Mouse (Mus musculus) C2C12 (cell line): ENCODE data around the gene Stk33. TPM values are rescaled to one million over a fixed set of nuclear protein-coding genes. Genes with fewer than 3 reads are reported as not detected.
"Not testable (repeated sequence)": the region's sequence is repeated elsewhere in the genome, so short reads cannot be mapped to it uniquely, and the experiment has no call there.

Experiments used
- H3K27me3 ChIP-seq: one replicate; pipeline ENCODE4 v1.6.1; 2011; ENCODE audit not compliant: control insufficient read depth, insufficient read depth, insufficient read length
- H3K36me3 ChIP-seq: one replicate; pipeline ENCODE4 v1.6.1; 2011; ENCODE audit not compliant: control insufficient read depth, insufficient read depth
- H3K4me3 ChIP-seq: one replicate; pipeline ENCODE4 v1.5.1; 2011; ENCODE audit warnings: mild to moderate bottlenecking, control low read depth; ENCODE audit not compliant: poor library complexity, insufficient read depth, severe bottlenecking
- H3K79me2 ChIP-seq: one replicate; pipeline ENCODE4 v1.6.1; 2011; ENCODE audit not compliant: control insufficient read depth, insufficient read depth
- H3K79me3 ChIP-seq: one replicate; pipeline ENCODE4 v1.6.1; 2011; ENCODE audit warnings: low read depth, control low read depth
- H3ac ChIP-seq: one replicate; pipeline ENCODE3; 2011; ENCODE audit warnings: low read depth; ENCODE audit not compliant: control insufficient read depth, insufficient read length
- CEBPB ChIP-seq: IDR thresholded peaks from one replicate; pipeline ENCODE4 v1.6.1; 2011; ENCODE audit warnings: low read depth, mild to moderate bottlenecking, control low read depth, moderate library complexity
- CTCF ChIP-seq: IDR thresholded peaks from one replicate; pipeline ENCODE4 v1.5.1; 2011; ENCODE audit not compliant: control insufficient read depth, insufficient read depth, insufficient read length
- FOSL1 ChIP-seq: IDR thresholded peaks from one replicate; pipeline ENCODE4 v1.8.0; 2011; ENCODE audit warnings: mild to moderate bottlenecking, low read length; ENCODE audit not compliant: poor library complexity, insufficient read depth, severe bottlenecking
- MAX ChIP-seq: IDR thresholded peaks from one replicate; pipeline ENCODE4 v1.6.1; 2011; ENCODE audit warnings: mild to moderate bottlenecking, control low read depth
- MYOD1 ChIP-seq: IDR thresholded peaks from one replicate; pipeline ENCODE4 v1.6.1; 2011; ENCODE audit warnings: low read depth; ENCODE audit not compliant: control insufficient read depth, insufficient read length
- MYOG ChIP-seq: IDR thresholded peaks from one replicate; pipeline ENCODE4 v1.6.1; 2011; ENCODE audit not compliant: control insufficient read depth, insufficient read length; ENCODE audit errors: extremely low read depth
- USF1 ChIP-seq: IDR thresholded peaks from one replicate; pipeline ENCODE4 v1.6.1; 2011; ENCODE audit warnings: low read depth, mild to moderate bottlenecking, control low read depth, moderate library complexity
- polyA plus RNA-seq: library from polyadenylated mRNA; unstranded; fragments of >200 nt; fragmentation: generic; extraction: Trizol; gene quantifications from one replicate; pipeline ENCODE4 v1.2.1, GENCODE M21; 2012; ENCODE audit warnings: missing spikeins

Gene Stk33
- polyA plus RNA-seq, 1 experiment: 0.02 TPM

DNA sequence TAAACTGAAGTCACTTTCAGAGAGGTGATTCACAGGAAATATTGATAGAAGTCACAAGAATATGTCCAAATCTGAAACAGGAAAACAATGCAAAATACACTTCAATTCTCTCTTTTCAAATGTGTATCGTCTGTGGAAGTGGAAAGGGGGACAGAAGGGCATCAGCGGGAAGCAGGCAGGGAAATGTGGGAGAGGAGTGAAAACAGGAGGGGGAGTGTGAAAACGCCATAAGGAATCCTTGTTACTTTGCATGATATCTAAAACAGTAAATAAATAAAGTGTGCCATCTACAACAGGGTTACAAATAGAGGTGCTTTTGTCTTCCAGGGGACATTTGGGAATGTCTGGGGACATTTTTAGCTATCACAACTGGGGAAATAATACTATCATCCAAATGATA, 39.6 kb downstream of the Stk33 start:
- no peak overlapping the region for H3ac ChIP-seq
- peaks cover 8% of the 10 kb centered on the region for H3K27me3 ChIP-seq
- H3K79me2 ChIP-seq: no peaks in the 10 kb centered on the region
- no peaks in the 10 kb centered on the region for H3K36me3 ChIP-seq
- no peak for TF ChIP-seq MYOD1
- no peak for TF ChIP-seq CEBPB
- TF ChIP-seq MAX: no peak
- TF ChIP-seq MYOG: no peak
- TF ChIP-seq FOSL1: no peak
- TF ChIP-seq CTCF: no peak
- TF ChIP-seq USF1: no peak
- no peak overlapping the region for H3K4me3 ChIP-seq
- no peaks in the 10 kb centered on the region for H3K79me3 ChIP-seq

DNA sequence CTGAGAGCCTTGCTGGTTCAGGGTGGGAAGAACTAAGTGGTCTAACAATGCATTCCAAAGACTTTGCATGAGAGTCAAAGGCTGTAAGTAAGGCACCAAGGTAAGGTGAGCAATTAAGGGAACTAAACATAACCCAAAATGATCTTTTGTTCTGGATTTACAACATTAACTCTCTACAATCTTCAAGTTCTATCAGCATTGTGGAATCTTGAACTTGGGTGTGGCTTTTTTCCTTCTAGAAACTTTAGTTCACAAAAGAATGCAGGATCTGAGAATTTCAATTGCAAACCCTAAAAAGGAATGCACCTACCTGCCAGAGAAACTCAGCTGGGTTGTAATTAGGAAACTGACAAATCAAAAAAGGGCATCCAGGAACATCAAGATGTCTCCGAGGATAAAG, 57.8 kb downstream of the Stk33 start:
- Histone ChIP-seq H3K79me3 (no peaks in the 10 kb centered on the region), H3K36me3 (no peaks in the 10 kb centered on the region), H3K27me3 (no peaks in the 10 kb centered on the region), H3K79me2 (no peaks in the 10 kb centered on the region), H3ac (no peak overlapping the region), H3K4me3 (no peak overlapping the region)
- TF ChIP-seq FOSL1: no peak
- TF ChIP-seq MYOG: no peak
- TF ChIP-seq USF1: no peak
- TF ChIP-seq CTCF: no peak
- no peak for TF ChIP-seq MYOD1
- no peak for TF ChIP-seq MAX
- TF ChIP-seq CEBPB: no peak

DNA sequence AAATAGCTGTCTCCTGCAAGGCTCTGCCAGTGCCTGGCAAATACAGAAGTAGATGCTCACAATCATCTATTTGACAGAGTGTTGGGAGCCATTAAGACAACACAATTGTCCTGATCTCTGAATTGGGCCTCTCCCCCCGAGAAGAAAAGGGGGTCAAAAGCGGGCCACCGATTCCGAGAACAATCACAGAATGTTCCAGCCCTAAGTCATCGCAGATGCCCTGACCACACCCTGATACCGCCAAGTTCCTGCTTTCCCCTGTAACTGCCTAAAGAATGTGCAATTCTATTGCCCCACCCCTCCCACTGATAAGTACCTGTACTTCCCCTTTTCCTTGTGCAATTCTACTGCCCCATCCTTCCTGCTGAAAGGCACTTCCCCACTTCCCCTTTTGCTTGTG, 65.3 kb downstream of the Stk33 start:
- H3K36me3 ChIP-seq, H3K79me2 ChIP-seq, H3K79me3 ChIP-seq, H3K27me3 ChIP-seq, H3K4me3 ChIP-seq, H3ac ChIP-seq: not testable (repeated sequence)

GRCm38 (mm10) chr7:109358435-109359187, 80.3 kb downstream of the Stk33 start:
- Histone ChIP-seq H3K79me2 (no peaks in the 10 kb centered on the region), H3K27me3 (no peaks in the 10 kb centered on the region), H3K79me3 (no peaks in the 10 kb centered on the region), H3K36me3 (no peaks in the 10 kb centered on the region), H3K4me3 (no peak overlapping the region), H3ac (no peak overlapping the region)
- TF ChIP-seq FOSL1: no peak
- TF ChIP-seq CEBPB: no peak
- TF ChIP-seq CTCF: no peak
- TF ChIP-seq USF1: no peak
- no peak for TF ChIP-seq MAX
- no peak for TF ChIP-seq MYOD1
- no peak for TF ChIP-seq MYOG

DNA sequence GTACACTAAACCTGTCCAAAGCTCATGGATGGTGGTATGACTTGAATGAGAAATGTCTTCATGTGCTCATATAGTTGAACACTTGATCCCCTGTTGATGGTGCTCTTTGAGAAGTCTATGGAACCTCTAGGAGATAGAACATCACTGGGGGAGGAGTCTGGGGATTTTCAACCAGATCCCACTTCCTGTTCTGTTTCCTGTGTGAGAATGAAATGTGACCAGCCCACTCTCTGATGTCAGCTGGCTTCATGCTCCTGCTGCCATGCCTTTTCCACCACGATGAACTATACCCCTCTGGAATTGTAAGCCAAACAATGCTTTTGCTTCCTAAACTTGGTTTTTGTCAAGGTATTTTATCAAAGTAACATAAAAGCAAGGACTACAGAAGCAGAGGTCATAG, 81.0 kb downstream of the Stk33 start:
- Histone ChIP-seq H3K79me3 (no peaks in the 10 kb centered on the region), H3K36me3 (no peaks in the 10 kb centered on the region), H3K4me3 (no peak overlapping the region), H3K79me2 (no peaks in the 10 kb centered on the region), H3K27me3 (no peaks in the 10 kb centered on the region), H3ac (no peak overlapping the region)
- no peak for TF ChIP-seq CEBPB
- no peak for TF ChIP-seq MYOD1
- TF ChIP-seq FOSL1: no peak

- TF ChIP-seq MYOD1 (no peak), MYOG (no peak), CTCF (no peak), FOSL1 (no peak), USF1 (no peak), MAX (no peak), CEBPB (no peak)
These were observed 91.6 kb downstream of the Stk33 start for GRCm38 (mm10) chr7:109347241-109347640.

More at GRCm38 (mm10) chr7:109347241-109347640, 91.6 kb downstream of the Stk33 start:
- H3K36me3 ChIP-seq: no peaks in the 10 kb centered on the region
- no peaks in the 10 kb centered on the region for H3K79me3 ChIP-seq
- H3K79me2 ChIP-seq: no peaks in the 10 kb centered on the region
- H3ac ChIP-seq: no peak overlapping the region
- H3K27me3 ChIP-seq: no peaks in the 10 kb centered on the region
- no peak overlapping the region for H3K4me3 ChIP-seq
